Mouse (Mus musculus) liver, embryonic 15.5 days (tissue): ENCODE results near the gene Psme2. TPM values are rescaled to one million over a fixed set of nuclear protein-coding genes. Genes with fewer than 3 reads are reported as not detected.
A peak's percentile ranks its signal among the peaks of the same experiment; 100 is the strongest.

Experiments used
- ATAC-seq: fragments of 200-750 bp; cut with Nextera tagmentation; 2 replicates; pipeline ENCODE4 v1.8.0; 2017; ENCODE audit warnings: moderate number of reproducible peaks, mild to moderate bottlenecking, moderate library complexity; ENCODE audit not compliant: insufficient read depth
- H3K27ac ChIP-seq: fragments of 300-500 bp; sonication (generic); replicated peaks from 2 replicates; pipeline ENCODE4 v1.5.1; 2015; ENCODE audit warnings: mild to moderate bottlenecking, inconsistent platforms
- H3K27me3 ChIP-seq: fragments of 300-500 bp; sonication (generic); 2 replicates; pipeline ENCODE4 v1.6.1; 2015; ENCODE audit warnings: mild to moderate bottlenecking, inconsistent platforms
- H3K36me3 ChIP-seq: fragments of 300-500 bp; sonication (generic); replicated peaks from 2 replicates; pipeline ENCODE4 v1.6.1; 2015; ENCODE audit warnings: moderate library complexity, mild to moderate bottlenecking, inconsistent platforms
- H3K4me1 ChIP-seq: fragments of 300-500 bp; sonication (generic); replicated peaks from 2 replicates; pipeline ENCODE4 v1.6.1; 2015; ENCODE audit warnings: inconsistent platforms
- H3K4me2 ChIP-seq: fragments of 300-500 bp; sonication (generic); 2 replicates; pipeline ENCODE4 v1.6.1; 2015; ENCODE audit warnings: moderate library complexity, mild to moderate bottlenecking, inconsistent platforms
- H3K4me3 ChIP-seq: fragments of 300-500 bp; sonication (generic); replicated peaks from 2 replicates; pipeline ENCODE4 v1.5.1; 2015; ENCODE audit warnings: mild to moderate bottlenecking, inconsistent platforms
- H3K9ac ChIP-seq: fragments of 300-500 bp; sonication (generic); 2 replicates; pipeline ENCODE4 v1.6.1; 2015; ENCODE audit warnings: moderate library complexity, mild to moderate bottlenecking, inconsistent platforms
- H3K9me3 ChIP-seq: fragments of 300-500 bp; sonication (generic); replicated peaks from 2 replicates; pipeline ENCODE4 v1.6.1; 2016; ENCODE audit warnings: inconsistent platforms
- WGBS: fragments of 180-500 bp; shearing (Covaris S2); methylation state at CpG from one replicate; pipeline ENCODE4 v1.1.7; 2015; ENCODE audit warnings: mixed read lengths; ENCODE audit not compliant: insufficient replicate concordance; 5-methylcytosine and 5-hydroxymethylcytosine counted together
- polyA plus RNA-seq: library from polyadenylated mRNA; unstranded; fragments of >200 nt; fragmentation: Nextera tagmentation; extraction: Ambion mirVana; gene quantifications from 2 replicates; pipeline ENCODE4 v1.2.1, GENCODE M21; 2015

Psme2 gene
- polyA plus RNA-seq, 1 experiment from 2014 or later, result 191 TPM

GRCm38 (mm10) chr14:55614565-55615178 lies 23.8 kb upstream of the Psme2 start:
- Histone ChIP-seq H3K9me3 (no peaks in the 10 kb centered on the region), H3K27ac (peak overlapping the region; percentile 86), H3K4me1 (peaks cover 62% of the 10 kb centered on the region), H3K36me3 (peaks cover 13% of the 10 kb centered on the region), H3K4me3 (no peak overlapping the region), H3K27me3 (no peaks in the 10 kb centered on the region), H3K4me2 (peak overlapping the region; percentile 15; the same call in 1 of the 2 replicates), H3K9ac (no peak overlapping the region)
- WGBS, result 33% methylated on average over 7 of the region's 7 CpGs
- peak; percentile 77 for ATAC-seq

- ATAC-seq, result no peak
- Histone ChIP-seq H3K36me3 (peaks cover 26% of the 10 kb centered on the region), H3K4me3 (no peak overlapping the region), H3K4me2 (no peak overlapping the region), H3K27me3 (no peaks in the 10 kb centered on the region), H3K4me1 (peaks cover 50% of the 10 kb centered on the region), H3K9me3 (no peaks in the 10 kb centered on the region), H3K9ac (no peak overlapping the region), H3K27ac (peak overlapping the region; percentile 67)
- 61% methylated on average over 6 of the region's 6 CpGs for WGBS
Observed at GRCm38 (mm10) chr14:55613346-55613745, 22.4 kb upstream of the Psme2 start.

GRCm38 (mm10) chr14:55608339-55608738 lies 17.4 kb upstream of the Psme2 start:
- peaks cover 50% of the 10 kb centered on the region for H3K4me1 ChIP-seq
- ATAC-seq, result no peak
- peaks cover 60% of the 10 kb centered on the region for H3K36me3 ChIP-seq

GRCm38 (mm10) chr14:55605743-55606459 lies 15.0 kb upstream of the Psme2 start:
- peak overlapping the region; percentile 73 for H3K27ac ChIP-seq
- peaks cover 56% of the 10 kb centered on the region for H3K4me1 ChIP-seq
- H3K9me3 ChIP-seq, result no peaks in the 10 kb centered on the region
- peak overlapping the region; percentile 50 for H3K9ac ChIP-seq
- H3K36me3 ChIP-seq, result peaks cover 82% of the 10 kb centered on the region
- no peaks in the 10 kb centered on the region for H3K27me3 ChIP-seq
- WGBS, result 66% methylated on average over 16 of the region's 16 CpGs
- H3K4me3 ChIP-seq, result peak overlapping the region; percentile 68
- H3K4me2 ChIP-seq, result peak overlapping the region; percentile 82
- ATAC-seq, result no peak

More at GRCm38 (mm10) chr14:55608339-55608738, 17.4 kb upstream of the Psme2 start:
- H3K27ac ChIP-seq, result no peak overlapping the region
- H3K4me3 ChIP-seq, result no peak overlapping the region
- H3K9me3 ChIP-seq, result no peaks in the 10 kb centered on the region
- no peak overlapping the region for H3K9ac ChIP-seq
- WGBS, result 92% methylated on average over 6 of the region's 6 CpGs
- no peak overlapping the region for H3K4me2 ChIP-seq
- H3K27me3 ChIP-seq, result no peaks in the 10 kb centered on the region

- Histone ChIP-seq H3K4me3 (peak overlapping the region; percentile 68), H3K4me2 (peak overlapping the region; percentile 82), H3K27ac (peak overlapping the region; percentile 95), H3K9ac (peak overlapping the region; percentile 75), H3K9me3 (no peaks in the 10 kb centered on the region), H3K4me1 (peaks cover 56% of the 10 kb centered on the region), H3K27me3 (no peaks in the 10 kb centered on the region), H3K36me3 (peaks cover 84% of the 10 kb centered on the region)
- WGBS, result 84% methylated on average over 11 of the region's 11 CpGs
- no peak for ATAC-seq
Observed at GRCm38 (mm10) chr14:55604823-55605222, 13.9 kb upstream of the Psme2 start.

GRCm38 (mm10) chr14:55603633-55604576 lies 13.0 kb upstream of the Psme2 start:
- no peaks in the 10 kb centered on the region for H3K27me3 ChIP-seq
- peak overlapping the region; percentile 75 for H3K9ac ChIP-seq
- no peaks in the 10 kb centered on the region for H3K9me3 ChIP-seq
- H3K4me2 ChIP-seq, result peak overlapping the region; percentile 82
- H3K4me1 ChIP-seq, result peaks cover 56% of the 10 kb centered on the region
- peak; percentile 94 for ATAC-seq
- H3K36me3 ChIP-seq, result peaks cover 84% of the 10 kb centered on the region
- peak overlapping the region; percentile 68 for H3K4me3 ChIP-seq
- peak overlapping the region; percentile 95 for H3K27ac ChIP-seq
- 9% methylated on average over 19 of the region's 19 CpGs for WGBS

- Histone ChIP-seq H3K4me1 (peaks cover 54% of the 10 kb centered on the region), H3K27me3 (no peaks in the 10 kb centered on the region), H3K9me3 (no peaks in the 10 kb centered on the region), H3K36me3 (peaks cover 84% of the 10 kb centered on the region), H3K4me3 (peak within 1 kb of the TSS; percentile 68), H3K4me2 (peak within 1 kb of the TSS; percentile 82), H3K27ac (peak within 1 kb of the TSS; percentile 95), H3K9ac (peak within 1 kb of the TSS; percentile 75)
- ATAC-seq, result peak; percentile 1; the same call in 1 of the 2 replicates
- 75% methylated on average over 7 of the region's 7 CpGs for WGBS
Observed at GRCm38 (mm10) chr14:55603271-55603632, 12.3 kb upstream of the Psme2 start, which contains the start of gene Irf9. Irf9 (plus strand) TSS chr14:55603571.

- H3K4me1 ChIP-seq, result peaks cover 22% of the 10 kb centered on the region
- no peak for ATAC-seq
- no peak overlapping the region for H3K4me3 ChIP-seq
- H3K4me2 ChIP-seq, result no peak overlapping the region
- no peaks in the 10 kb centered on the region for H3K27me3 ChIP-seq
- H3K9ac ChIP-seq, result no peak overlapping the region
- no peak overlapping the region for H3K27ac ChIP-seq
- H3K36me3 ChIP-seq, result peaks cover 91% of the 10 kb centered on the region
- no peaks in the 10 kb centered on the region for H3K9me3 ChIP-seq
- 86% methylated on average over 21 of the region's 21 CpGs for WGBS
Observed at GRCm38 (mm10) chr14:55598521-55599390, 7.8 kb upstream of the Psme2 start.

- 86% methylated on average over 13 of the region's 13 CpGs for WGBS
- no peak for ATAC-seq
- no peak overlapping the region for H3K9ac ChIP-seq
- H3K27ac ChIP-seq, result no peak overlapping the region
- no peaks in the 10 kb centered on the region for H3K27me3 ChIP-seq
- peaks cover 68% of the 10 kb centered on the region for H3K36me3 ChIP-seq
- no peak overlapping the region for H3K4me3 ChIP-seq
- peaks cover 26% of the 10 kb centered on the region for H3K4me1 ChIP-seq
- H3K4me2 ChIP-seq, result no peak overlapping the region
- H3K9me3 ChIP-seq, result no peaks in the 10 kb centered on the region
Observed at GRCm38 (mm10) chr14:55596036-55596690, 5.2 kb upstream of the Psme2 start.

GRCm38 (mm10) chr14:55592226-55592625 lies 1.3 kb upstream of the Psme2 start:
- Histone ChIP-seq H3K36me3 (peaks cover 49% of the 10 kb centered on the region), H3K9ac (peak overlapping the region; percentile 96), H3K9me3 (no peaks in the 10 kb centered on the region), H3K4me3 (peak overlapping the region; percentile 93), H3K4me2 (peak overlapping the region; percentile 94), H3K4me1 (peaks cover 46% of the 10 kb centered on the region), H3K27ac (peak overlapping the region; percentile 99), H3K27me3 (no peaks in the 10 kb centered on the region)
- no peak for ATAC-seq
- WGBS, result 3% methylated on average over 16 of the region's 16 CpGs
